Mouse (Mus musculus) thymus, postnatal 10 days (tissue): ENCODE data around the gene Dync2li1.

ENCODE experiments used
- DNase-seq, 2 experiments: peaks; one replicate each; pipeline ENCODE4 v3.0.0; 2021; ENCODE audit warnings: low spot score in 2 of 2

Dync2li1 gene

GRCm38 (mm10) chr17:84684284-84684683 is 58.0 kb downstream of the Dync2li1 start:
- DNase-seq = no peak

- DNase-seq = no peak
These were observed 59.0 kb downstream of the Dync2li1 start for GRCm38 (mm10) chr17:84685286-84685685.

- no peak for DNase-seq
These were observed 61.7 kb downstream of the Dync2li1 start for GRCm38 (mm10) chr17:84687994-84688393.

- no peak for DNase-seq
These were observed 62.5 kb downstream of the Dync2li1 start for GRCm38 (mm10) chr17:84688834-84689233.

GRCm38 (mm10) chr17:84689316-84689715 is 63.0 kb downstream of the Dync2li1 start:
- DNase-seq = no peak

- DNase-seq = no peak
These were observed 63.8 kb downstream of the Dync2li1 start for GRCm38 (mm10) chr17:84690111-84690510.

GRCm38 (mm10) chr17:84693741-84694140 is 67.4 kb downstream of the Dync2li1 start:
- no peak for DNase-seq

GRCm38 (mm10) chr17:84696537-84696936 is 70.2 kb downstream of the Dync2li1 start:
- no peak for DNase-seq

GRCm38 (mm10) chr17:84698727-84699126 is 72.4 kb downstream of the Dync2li1 start:
- peak in 1 of 2 experiments; percentile 44 for DNase-seq
